Mouse (Mus musculus) cerebellum, adult 11 months (tissue): ENCODE data around the gene Ajap1.

ENCODE experiments used
- DNase-seq: peaks from one replicate; pipeline ENCODE4 v3.0.0; 2022

Gene Ajap1

DNA sequence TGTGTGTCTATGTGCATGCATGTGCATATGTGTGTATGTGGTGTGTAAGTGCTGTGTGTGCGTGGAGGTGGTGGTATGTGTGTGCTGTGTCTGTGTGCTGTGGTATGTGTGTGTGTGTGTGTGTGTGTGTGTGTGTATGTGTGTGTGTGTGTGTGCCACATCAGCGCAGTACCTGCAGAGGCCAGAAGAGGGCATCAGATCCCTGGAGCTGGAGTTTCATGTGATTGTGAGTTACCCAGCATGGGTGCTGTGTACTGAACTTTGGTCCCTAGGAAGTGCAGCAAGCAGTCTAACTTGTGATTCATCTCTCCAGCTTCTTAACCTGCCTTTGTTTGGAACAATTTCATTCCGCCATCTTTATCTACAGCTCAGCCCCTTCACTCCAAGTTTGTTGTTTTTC is 137.6 kb downstream of the Ajap1 start:
- DNase-seq: no peak

DNA sequence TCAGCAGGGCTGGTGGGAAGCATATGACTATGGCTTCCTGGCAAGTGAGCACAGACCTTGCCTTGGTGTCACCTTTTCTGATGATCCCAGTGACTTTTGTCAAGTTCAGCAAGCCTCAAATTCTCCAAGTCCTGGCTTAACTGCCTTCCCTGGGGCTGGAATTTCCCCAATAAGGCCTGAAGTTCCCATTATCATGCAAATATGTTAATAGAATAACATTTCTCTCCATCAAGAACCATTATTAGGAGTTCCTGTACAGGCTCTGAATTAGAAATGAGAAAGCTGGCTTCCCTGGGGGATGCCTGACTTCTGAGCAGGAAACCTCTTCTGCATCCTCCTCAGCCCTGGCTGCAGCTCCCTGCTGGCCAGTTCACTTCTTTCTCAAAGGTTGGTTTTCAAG is 141.7 kb downstream of the Ajap1 start:
- DNase-seq: no peak

DNA sequence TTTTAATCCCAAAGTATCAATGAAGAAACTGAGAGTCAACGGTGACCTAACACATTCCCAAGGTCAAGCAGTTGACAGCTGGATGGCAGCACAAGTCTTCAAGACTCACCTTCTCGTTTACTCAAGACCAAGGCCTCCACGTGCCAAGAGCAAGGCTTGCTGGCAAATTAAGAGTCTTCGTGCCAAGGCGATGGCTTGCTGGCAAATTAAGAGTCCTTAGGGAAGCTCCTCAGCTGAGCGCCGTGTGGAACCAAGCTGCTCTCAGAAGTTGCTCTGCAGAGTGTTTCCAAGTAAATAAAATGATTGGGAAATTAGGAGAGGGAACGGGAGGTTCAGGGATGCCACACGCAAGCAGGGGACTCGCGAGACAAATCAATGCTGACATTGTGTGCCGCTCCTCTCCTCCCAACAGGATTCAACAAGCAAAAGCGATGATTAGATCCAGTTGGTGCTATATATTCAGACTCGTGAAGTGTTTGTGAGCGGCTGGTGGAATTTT is 147.3 kb downstream of the Ajap1 start:
- no peak for DNase-seq

DNA sequence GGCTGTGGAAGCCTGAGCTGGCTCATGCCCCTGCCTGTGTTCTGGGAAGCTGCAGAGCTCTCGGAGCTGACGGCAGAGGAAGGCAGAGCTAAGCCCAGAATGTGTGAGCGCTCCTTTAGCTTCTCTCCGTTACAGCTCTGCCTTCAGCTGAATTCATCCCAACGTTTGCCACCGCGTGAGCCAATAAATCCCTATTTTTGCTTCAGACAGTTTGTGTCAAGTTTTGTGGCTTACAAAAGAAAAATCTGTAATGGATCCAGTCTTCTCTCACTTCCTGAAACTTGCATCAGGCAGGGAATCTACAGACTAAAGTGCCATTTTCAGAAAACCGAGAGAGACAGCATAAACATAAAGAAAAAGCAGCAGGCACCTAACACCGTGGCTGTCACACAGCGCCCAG is 154.8 kb downstream of the Ajap1 start:
- DNase-seq: no peak
